Comparison of ENCODE assay signal across 33 mouse cellular contexts in genomic region chr14:11699654-11700053, GRCm38 (mm10).
"Had no signal": no experiment of that assay in that cellular context is flagged by ENCODE, and none has a peak within 500 bp of the region (broad histone marks: within the 10 kb centered on the region; RNA-seq: fewer than 3 reads in every experiment).

No protein-coding gene starts in this region.

- H3K4me1 ChIP-seq: intestine, embryonic 15.5 days had no signal

- H3K27ac ChIP-seq: heart, embryonic 15.5 days; hindbrain, embryonic 10.5 days; hindbrain, embryonic 12.5 days; hindbrain, embryonic 13.5 days; hindbrain, embryonic 14.5 days; hindbrain, embryonic 15.5 days; hindbrain, postnatal 0 days; intestine, embryonic 15.5 days; kidney, embryonic 15.5 days; kidney, postnatal 0 days; layer of hippocampus, adult 2 months; left cerebral cortex, adult 2 months had no signal

- H3K27me3 ChIP-seq: heart, embryonic 12.5 days; heart, embryonic 13.5 days; heart, embryonic 15.5 days; hindbrain, embryonic 12.5 days; hindbrain, embryonic 13.5 days; hindbrain, embryonic 15.5 days; intestine, embryonic 15.5 days; kidney, embryonic 15.5 days had no signal

- DNase-seq: heart, postnatal 14 days; heart, postnatal 36 days; heart, postnatal 4 days; kidney, adult 11 months; kidney, adult 18-20 months; kidney, adult 2 months; kidney, adult 8-10 months; kidney, adult 9 months; kidney, postnatal 10 days; kidney, postnatal 14 days; kidney, postnatal 25 days; kidney, postnatal 36 days; kidney, postnatal 4 days; layer of hippocampus, adult 9-11 months; layer of hippocampus, postnatal 36 days had no signal

- H3K36me3 ChIP-seq: heart, embryonic 12.5 days; heart, embryonic 13.5 days; heart, embryonic 15.5 days; hindbrain, embryonic 10.5 days; hindbrain, embryonic 12.5 days; hindbrain, embryonic 13.5 days; hindbrain, embryonic 15.5 days; intestine, embryonic 15.5 days; kidney, embryonic 15.5 days had no signal

- H3K4me3 ChIP-seq: heart, embryonic 12.5 days; heart, embryonic 13.5 days; heart, embryonic 15.5 days; hindbrain, embryonic 10.5 days; hindbrain, embryonic 12.5 days; hindbrain, embryonic 13.5 days; hindbrain, embryonic 15.5 days; intestine, embryonic 15.5 days; kidney, embryonic 15.5 days; layer of hippocampus, adult 2 months; left cerebral cortex, adult 2 months had no signal

- ATAC-seq: inflammation-experienced regulatory T-cells, adult 6 months; intestine, embryonic 15.5 days; intestine, embryonic 16.5 days; intestine, postnatal 0 days had no signal

- H3K9ac ChIP-seq: heart, embryonic 12.5 days; heart, embryonic 13.5 days; heart, embryonic 15.5 days; hindbrain, embryonic 12.5 days; hindbrain, embryonic 13.5 days; hindbrain, embryonic 14.5 days; hindbrain, embryonic 15.5 days; intestine, embryonic 15.5 days; kidney, embryonic 15.5 days had no signal

- H3K9me3 ChIP-seq: heart, embryonic 12.5 days; heart, embryonic 13.5 days; heart, embryonic 15.5 days; hindbrain, embryonic 10.5 days; hindbrain, embryonic 12.5 days; hindbrain, embryonic 13.5 days; hindbrain, embryonic 15.5 days; intestine, embryonic 15.5 days; kidney, embryonic 15.5 days had no signal

- H3K4me2 ChIP-seq: heart, embryonic 11.5 days; heart, embryonic 12.5 days; heart, embryonic 13.5 days; heart, embryonic 15.5 days; hindbrain, embryonic 12.5 days; hindbrain, embryonic 13.5 days; hindbrain, embryonic 14.5 days; hindbrain, embryonic 15.5 days; intestine, embryonic 15.5 days; kidney, embryonic 15.5 days had no signal
